In genomic region chr10:12903440-12904139, GRCm38 (mm10) we compare ENCODE assay signal across 16 mouse cellular contexts. TPM values are rescaled to one million over a fixed set of nuclear protein-coding genes. Genes with fewer than 3 reads are reported as not detected.
DNase-seq lines count a peak whose midpoint lies in the region; ATAC-seq and TF ChIP-seq lines count a peak whose summit lies in the region.
"Had no signal": no experiment of that assay in that cellular context is flagged by ENCODE, and none has a peak within 500 bp of the region (broad histone marks: within the 10 kb centered on the region; RNA-seq: fewer than 3 reads in every experiment).

No protein-coding gene starts in this region.

- no peaks in the 10 kb centered on the region for H3K9me3 ChIP-seq in kidney, postnatal 0 days (replicated peaks; ENCODE audit: low read length)
- H3K9me3 ChIP-seq in kidney, embryonic 15.5 days (replicated peaks) = no peaks in the 10 kb centered on the region
- no peaks in the 10 kb centered on the region for H3K9me3 ChIP-seq in CH12.LX (replicated peaks; ENCODE audit: low read length)
- H3K9me3 ChIP-seq: limb, embryonic 15.5 days; neural tube, embryonic 12.5 days had no signal

- no peak overlapping the region for H3K4me2 ChIP-seq in kidney, postnatal 0 days (ENCODE audit: low read length)
- no peak overlapping the region for H3K4me2 ChIP-seq in kidney, embryonic 15.5 days
- peak overlapping the region; percentile 13; the same call in 1 of the 2 replicates for H3K4me2 ChIP-seq in CH12.LX (ENCODE audit: insufficient read depth, low read depth, poor library complexity, severe bottlenecking)
- H3K4me2 ChIP-seq: limb, embryonic 15.5 days; neural tube, embryonic 12.5 days had no signal

- TF ChIP-seq RAD21 in CH12.LX (IDR thresholded peaks at IDR 0.05; ENCODE audit: low read depth, low read length) = no peak

- peak; percentile 54; the same call in 1 of the 2 replicates for ATAC-seq in kidney, postnatal 0 days (replicated peaks; ENCODE audit: low FRiP score, low read depth)
- ATAC-seq in kidney, embryonic 15.5 days (replicated peaks; ENCODE audit: low FRiP score) = no peak
- ATAC-seq in hematopoietic stem cell, adult 5-6 weeks (replicated peaks in 1 of 2; ENCODE audit: insufficient read depth in 1 of 2, low FRiP score in 2 of 2, low TSS enrichment in 1 of 2, low read depth in 1 of 2, poor library complexity in 2 of 2, severe bottlenecking in 2 of 2) = peak; percentile 66 to 67
- ATAC-seq: forebrain, embryonic 14.5 days had no signal

- in situ Hi-C loops in CH12.LX (cut with MboI; ENCODE audit: low pct_ligation_motif_present, low pct_unique_long_range_greater_than_20kb, low sequenced_read_pairs) = loop anchor here (25.0 kb wide), 1 partner anchor 216 kb away; no protein-coding TSS in a partner anchor

- no peaks in the 10 kb centered on the region for H3K36me3 ChIP-seq in kidney, postnatal 0 days (ENCODE audit: insufficient read depth, low read length)
- H3K36me3 ChIP-seq in kidney, embryonic 15.5 days = no peaks in the 10 kb centered on the region
- no peaks in the 10 kb centered on the region for H3K36me3 ChIP-seq in CH12.LX (replicated peaks in 1 of 2; ENCODE audit: control insufficient read depth in 1 of 2, insufficient read depth in 1 of 2, low read length in 1 of 2)
- H3K36me3 ChIP-seq in splenic B cell, adult 2 months (ENCODE audit: control insufficient read depth, insufficient read depth, low read length, poor library complexity, severe bottlenecking) = no peaks in the 10 kb centered on the region
- H3K36me3 ChIP-seq: limb, embryonic 15.5 days; neural tube, embryonic 12.5 days had no signal

- DNase-seq in kidney, postnatal 0 days (ENCODE audit: low spot score) = no peak
- DNase-seq in CH12.LX (ENCODE audit: extremely low read depth) = peak; percentile 84
- peak; percentile 86 for DNase-seq in splenic B cell, adult 2 months (ENCODE audit: low read depth, low spot score)
- no peak for DNase-seq in cerebellum, postnatal 25 days
- DNase-seq in thymus, postnatal 0 days (ENCODE audit: low spot score) = no peak
- DNase-seq in layer of hippocampus, adult 9-11 months = no peak
- DNase-seq: cerebellum, adult 9-11 months; embryo, embryonic 11 days; kidney, postnatal 36 days; lung, postnatal 10 days; thymus, adult 18-20 months had no signal

- no peaks in the 10 kb centered on the region for H3K4me1 ChIP-seq in kidney, postnatal 0 days (replicated peaks; ENCODE audit: insufficient read depth, low read length)
- 0 out of 2 replicates have a peak, but pooled peaks cover 3% of the 10 kb centered on the region for H3K4me1 ChIP-seq in kidney, embryonic 15.5 days
- H3K4me1 ChIP-seq in CH12.LX (ENCODE audit: control insufficient read depth in 1 of 2, insufficient read depth in 2 of 2) = peaks cover 11 to 16% of the 10 kb centered on the region in 2 experiments
- H3K4me1 ChIP-seq: limb, embryonic 15.5 days; neural tube, embryonic 12.5 days had no signal

- no peaks in the 10 kb centered on the region for H3K79me2 ChIP-seq in CH12.LX (replicated peaks; ENCODE audit: control insufficient read depth, extremely low read depth, insufficient read depth, poor library complexity, severe bottlenecking)

- no peak overlapping the region for H3K9ac ChIP-seq in kidney, postnatal 0 days (ENCODE audit: low read depth, low read length)
- no peak overlapping the region for H3K9ac ChIP-seq in kidney, embryonic 15.5 days
- no peak overlapping the region for H3K9ac ChIP-seq in CH12.LX (ENCODE audit: insufficient read depth, low read depth)
- H3K9ac ChIP-seq: limb, embryonic 15.5 days; neural tube, embryonic 12.5 days had no signal

- dilution Hi-C loops in CH12.LX (cut with MboI; ENCODE audit: extremely low pct_ligation_motif_present, extremely low pct_unique_long_range_greater_than_20kb, low sequenced_read_pairs) = no loop called here

- TF ChIP-seq POLR2A in CH12.LX (IDR thresholded peaks at IDR 0.05; ENCODE audit: low read depth, low read length) = peak; percentile 43; the same call in 1 of the 2 replicates

- WGBS in kidney, postnatal 0 days = 75% methylated on average over 5 of the region's 5 CpGs
- WGBS in kidney, embryonic 15.5 days = 68% methylated on average over 5 of the region's 5 CpGs

- no peaks in the 10 kb centered on the region for H3K27me3 ChIP-seq in kidney, postnatal 0 days (ENCODE audit: insufficient read depth, low read length)
- no peaks in the 10 kb centered on the region for H3K27me3 ChIP-seq in kidney, embryonic 15.5 days
- H3K27me3 ChIP-seq in CH12.LX (replicated peaks) = no peaks in the 10 kb centered on the region
- H3K27me3 ChIP-seq in splenic B cell, adult 2 months (ENCODE audit: control insufficient read depth, insufficient read depth, low read length, poor library complexity, severe bottlenecking) = no peaks in the 10 kb centered on the region
- H3K27me3 ChIP-seq: limb, embryonic 15.5 days; neural tube, embryonic 12.5 days had no signal

- 0 out of 2 replicates have a peak, but pooled peaks have one; percentile 31 for TF ChIP-seq EP300 in CH12.LX (IDR thresholded peaks at IDR 0.05; ENCODE audit: low read length)

- H3K27ac ChIP-seq in kidney, postnatal 0 days = no peak overlapping the region
- H3K27ac ChIP-seq in kidney, embryonic 15.5 days = no peak overlapping the region
- no peak overlapping the region for H3K27ac ChIP-seq in CH12.LX (ENCODE audit: insufficient read depth, low read depth)
- H3K27ac ChIP-seq: limb, embryonic 15.5 days; neural tube, embryonic 12.5 days had no signal

- no peak overlapping the region for H3K4me3 ChIP-seq in kidney, postnatal 0 days (replicated peaks; ENCODE audit: low read depth, low read length)
- no peak overlapping the region for H3K4me3 ChIP-seq in kidney, embryonic 15.5 days (replicated peaks)
- H3K4me3 ChIP-seq in CH12.LX (replicated peaks in 1 of 3; ENCODE audit: low read depth in 2 of 3, low read length in 2 of 3, poor library complexity in 1 of 3) = peak overlapping the region; percentile 20 to 50 (median 37)
- H3K4me3 ChIP-seq: limb, embryonic 15.5 days; neural tube, embryonic 12.5 days had no signal

- no peak for TF ChIP-seq CTCF in kidney, postnatal 0 days (IDR thresholded peaks at IDR 0.05; ENCODE audit: low read depth)
- TF ChIP-seq CTCF in CH12.LX (conservative IDR thresholded peaks at IDR 0.05 in 1 of 2, IDR thresholded peaks at IDR 0.05 in 1 of 2; ENCODE audit: low read depth in 2 of 2, low read length in 2 of 2) = no peak

TF ChIP-seq in CH12.LX, 34 proteins besides CTCF, POLR2A, EP300 and RAD21 (continues in another document):
- TF ChIP-seq USF2 (conservative IDR thresholded peaks at IDR 0.05; ENCODE audit: low read depth, low read length) (no peak), SMC3 (IDR thresholded peaks at IDR 0.05; ENCODE audit: low read depth, low read length) (no peak), TBP (conservative IDR thresholded peaks at IDR 0.05; ENCODE audit: low read depth, low read length) (peak; percentile 91), USF1 (IDR thresholded peaks at IDR 0.05; ENCODE audit: low read depth, low read length) (no peak), CHD2 (IDR thresholded peaks at IDR 0.05; ENCODE audit: low read length) (no peak), MAZ (IDR thresholded peaks at IDR 0.05; ENCODE audit: low read depth, low read length) (no peak), KAT2A (IDR thresholded peaks at IDR 0.05; ENCODE audit: insufficient replicate concordance, low read length) (0 out of 2 replicates have a peak, but pooled peaks have one; percentile 35), ELF1 (IDR thresholded peaks at IDR 0.05; ENCODE audit: low read depth, low read length) (0 out of 2 replicates have a peak, but pooled peaks have one; percentile 43), MAX (IDR thresholded peaks at IDR 0.05; ENCODE audit: low read length) (no peak), GABPA (IDR thresholded peaks at IDR 0.05; ENCODE audit: insufficient replicate concordance, low read depth, low read length) (no peak), ZKSCAN1 (IDR thresholded peaks at IDR 0.05; ENCODE audit: borderline replicate concordance, low read depth, low read length) (no peak), ETS1 (conservative IDR thresholded peaks at IDR 0.05; ENCODE audit: low read depth, low read length) (no peak), MEF2A (IDR thresholded peaks at IDR 0.05; ENCODE audit: borderline replicate concordance, low read depth, low read length) (no peak), POLR2AphosphoS2 (IDR thresholded peaks at IDR 0.05; ENCODE audit: low read depth, low read length) (no peak), MYC (IDR thresholded peaks at IDR 0.05; ENCODE audit: low read depth, low read length) (no peak), MXI1 (IDR thresholded peaks at IDR 0.05; ENCODE audit: low read depth, low read length) (no peak), UBTF (IDR thresholded peaks at IDR 0.05; ENCODE audit: low read depth, low read length) (no peak), CHD1 (IDR thresholded peaks at IDR 0.05; ENCODE audit: low read depth, low read length) (no peak), ZNF384 (IDR thresholded peaks at IDR 0.05; ENCODE audit: low read depth, low read length) (no peak), ZC3H11A (IDR thresholded peaks at IDR 0.05; ENCODE audit: low read depth, low read length) (no peak), MAFK (IDR thresholded peaks at IDR 0.05; ENCODE audit: insufficient replicate concordance, low read length) (no peak), ZMIZ1 (IDR thresholded peaks at IDR 0.05; ENCODE audit: low read depth, low read length) (peak; percentile 48; the same call in 1 of the 2 replicates), RCOR1 (conservative IDR thresholded peaks at IDR 0.05; ENCODE audit: low read depth, low read length) (no peak), NELFE (IDR thresholded peaks at IDR 0.05; ENCODE audit: low read depth, low read length) (peak; percentile 62), E2F4 (IDR thresholded peaks at IDR 0.05; ENCODE audit: insufficient replicate concordance, low read depth, low read length) (no peak), SIN3A (IDR thresholded peaks at IDR 0.05; ENCODE audit: low read length) (peak; percentile 38), IRF4 (IDR thresholded peaks at IDR 0.05; ENCODE audit: low read depth, low read length) (0 out of 2 replicates have a peak, but pooled peaks have one; percentile 33), HCFC1 (IDR thresholded peaks at IDR 0.05; ENCODE audit: low read depth, low read length) (no peak; the same call in 1 of the 2 replicates), NRF1 (IDR thresholded peaks at IDR 0.05; ENCODE audit: low read depth, low read length) (0 out of 2 replicates have a peak, but pooled peaks have one; percentile 11)

RNA-seq across cellular contexts. Expression of gene Utrn, which starts 34.4 kb away (rescaled TPM):
- polyA plus RNA-seq in kidney, postnatal 0 days (2015; fragmentation: Nextera tagmentation; extraction: Ambion mirVana) = 59.0 and 69.6 TPM in 2 replicates
- polyA plus RNA-seq in kidney, embryonic 15.5 days (2015; fragmentation: Nextera tagmentation; extraction: Ambion mirVana) = 85.2 and 86.1 TPM in 2 replicates
- total RNA-seq in CH12.LX (2012; rRNA removed) (0.42 and 1.1 TPM in 2 replicates), CH12.LX (2014; rRNA removed) (0.46 and 0.67 TPM in 2 replicates)
- polyA plus RNA-seq in CH12.LX (2012; ENCODE audit: insufficient read length, low read depth) = 0.30 and 0.31 TPM in 2 replicates
- 63.7 and 83.5 TPM in 2 replicates for total RNA-seq in hematopoietic stem cell, adult 5-6 weeks (2017)
- polyA plus RNA-seq in thymus, postnatal 0 days (2015; fragmentation: Nextera tagmentation; extraction: Ambion mirVana) = 54.3 and 84.8 TPM in 2 replicates

Comparison
In these comparisons a context has a peak if more than half of its experiments do, and no peak if none do; other contexts are left out.
1. DNase-seq: peak in CH12.LX (single experiment) and splenic B cell, adult 2 months (single experiment); none in kidney, postnatal 0 days (single experiment), cerebellum, postnatal 25 days (0 of 2), thymus, postnatal 0 days (single experiment) and layer of hippocampus, adult 9-11 months (single experiment).
2. H3K4me3 ChIP-seq: peak in CH12.LX (3 of 3); none in kidney, postnatal 0 days (single experiment) and kidney, embryonic 15.5 days (single experiment).
3. RNA of gene Utrn, which starts 34.4 kb away (polyA plus RNA-seq): 85.2 to 86.1 TPM in kidney, embryonic 15.5 days, 54.3 to 84.8 TPM in thymus, postnatal 0 days and 59.0 to 69.6 TPM in kidney, postnatal 0 days; 0.30 to 0.31 TPM in CH12.LX; every median in the first group is over 10 times any median in the second.